Mouse (Mus musculus): ENCODE measurements around the gene Foxn3.

Gene Foxn3

GRCm38 (mm10) chr12:99153664-99154063 is 409.7 kb downstream of the Foxn3 start:
- peak; percentile 29 for DNase-seq

DNA sequence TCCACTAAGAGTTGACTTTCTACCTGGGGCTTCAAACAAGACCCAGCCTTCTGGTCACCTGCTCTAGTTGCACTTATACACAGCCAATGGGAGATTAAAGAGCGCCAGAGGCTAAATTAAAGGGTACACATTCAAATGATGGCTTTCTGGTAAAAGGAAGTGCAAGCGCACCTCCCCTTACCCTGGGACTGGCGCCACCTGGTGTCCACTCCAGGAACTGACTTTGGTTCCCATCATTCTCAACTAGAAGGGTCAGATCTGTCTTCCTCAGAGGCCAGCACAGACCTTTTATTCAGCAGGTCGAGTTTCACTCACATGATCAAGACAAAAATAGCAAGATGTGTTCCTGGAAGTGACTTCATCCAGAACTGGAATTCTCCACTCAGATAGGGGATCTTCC is 413.3 kb downstream of the Foxn3 start:
- peak; percentile 63 for DNase-seq

DNA sequence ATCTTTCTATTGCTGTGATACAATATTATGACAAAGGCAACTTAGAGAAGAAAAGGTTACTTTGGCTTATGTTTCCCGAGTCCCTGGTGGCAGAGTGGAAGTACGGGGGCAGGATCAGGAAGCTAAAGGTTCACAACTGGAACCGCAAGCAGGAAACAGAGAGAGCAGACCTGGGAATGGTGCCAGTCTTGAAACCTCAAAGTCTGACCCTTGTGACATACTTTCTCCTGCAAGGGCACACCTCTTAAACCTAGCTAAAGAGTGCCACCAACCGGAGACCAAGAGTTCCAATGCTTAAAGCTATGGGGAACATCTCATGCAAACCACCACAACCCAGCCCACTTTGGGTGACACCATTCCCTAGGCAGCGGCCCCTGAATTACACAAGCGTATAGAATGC is 414.2 kb downstream of the Foxn3 start:
- DNase-seq: no peak
